Mouse (Mus musculus): ENCODE data around the gene Pigu.
A peak's percentile ranks its signal among the peaks of the same experiment; 100 is the strongest.

Gene Pigu

DNA sequence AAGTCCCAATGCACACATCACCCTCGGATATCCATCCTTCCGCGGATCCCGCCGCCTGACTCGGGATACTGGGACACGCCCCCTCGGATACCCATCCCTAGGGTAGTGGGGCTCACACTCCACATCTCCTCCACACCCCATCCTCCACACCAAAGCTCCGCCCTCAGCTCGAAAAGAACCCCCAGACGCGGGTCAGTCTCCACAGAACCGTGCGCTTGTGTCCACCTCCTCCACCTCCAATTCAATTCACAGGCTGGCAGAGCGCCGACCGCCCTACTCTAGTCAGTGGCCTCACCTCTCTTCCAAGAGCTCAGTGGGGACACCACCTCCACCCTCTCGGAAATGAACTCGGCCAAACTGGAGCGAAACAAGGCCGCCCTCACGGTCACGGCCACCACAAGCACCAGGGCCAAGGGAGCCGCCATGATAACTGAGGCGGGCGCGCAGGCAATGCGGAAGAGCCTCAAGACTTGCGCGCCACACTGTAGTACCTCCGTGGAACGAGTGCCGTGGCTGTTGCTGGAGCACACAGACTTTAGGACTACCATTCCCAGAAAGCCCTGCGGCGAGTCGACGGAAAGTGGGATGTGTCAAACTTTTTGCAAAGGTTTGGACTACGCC is at the start of gene Pigu:
Pigu (minus strand) TSS at position 460 of the 621 bp plus-strand sequence.
- DNase-seq (ENCODE audit: low read depth) = peak; percentile 94

GRCm38 (mm10) chr2:155404635-155405034 is 47.4 kb upstream of the Pigu start:
- DNase-seq (ENCODE audit: low read depth) = no peak

DNA sequence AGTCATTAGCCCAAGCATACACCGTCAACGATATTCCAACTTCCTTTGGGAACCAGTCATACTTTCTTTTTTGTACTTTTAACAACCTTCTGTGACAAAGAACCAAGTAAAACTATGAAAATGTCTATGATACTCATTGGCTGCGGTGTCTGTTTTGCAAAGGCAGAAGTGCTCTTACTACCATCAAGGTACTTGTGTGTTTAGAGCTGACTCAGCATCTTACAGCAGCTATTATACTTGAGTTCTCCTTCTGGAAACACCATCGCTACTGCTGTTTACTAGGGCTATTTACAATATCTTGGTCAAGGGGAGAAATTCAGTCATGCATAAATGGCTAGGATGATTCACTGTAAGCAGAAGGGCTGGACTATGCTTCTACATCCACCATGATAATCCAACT is 44.7 kb upstream of the Pigu start:
- DNase-seq (ENCODE audit: low read depth) = no peak

DNA sequence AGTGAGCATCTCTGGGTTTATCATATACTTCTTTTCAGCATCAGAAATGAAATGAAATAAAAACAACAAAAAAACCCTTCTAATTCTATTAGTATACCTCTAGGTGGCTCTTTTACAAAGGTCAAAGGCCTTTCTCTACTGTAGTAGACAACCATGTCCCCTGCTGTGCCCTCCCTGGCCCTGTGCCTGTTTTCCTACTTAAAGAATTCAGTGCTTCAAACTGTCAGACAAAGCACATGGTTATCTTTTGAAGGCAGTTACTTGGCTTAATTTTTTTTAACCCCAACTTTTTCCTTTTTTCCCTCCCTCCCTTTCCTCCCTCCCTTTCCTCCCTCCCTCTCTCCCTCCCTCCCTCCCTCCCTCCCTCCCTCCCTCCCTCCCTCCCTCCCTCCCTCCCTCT is 43.0 kb upstream of the Pigu start:
- no peak for DNase-seq (ENCODE audit: low read depth)

GRCm38 (mm10) chr2:155394586-155394985 is 37.4 kb upstream of the Pigu start:
- DNase-seq (ENCODE audit: low read depth) = no peak

- no peak for DNase-seq (ENCODE audit: low read depth)
Observed at GRCm38 (mm10) chr2:155388573-155388972, 31.3 kb upstream of the Pigu start.

- DNase-seq (ENCODE audit: low read depth) = no peak
Observed at GRCm38 (mm10) chr2:155387052-155387451, 29.8 kb upstream of the Pigu start.

- no peak for DNase-seq (ENCODE audit: low read depth)
Observed at GRCm38 (mm10) chr2:155386534-155386899, 29.3 kb upstream of the Pigu start.

- no peak for DNase-seq (ENCODE audit: low read depth)
Observed at GRCm38 (mm10) chr2:155385731-155386533, 28.7 kb upstream of the Pigu start.

DNA sequence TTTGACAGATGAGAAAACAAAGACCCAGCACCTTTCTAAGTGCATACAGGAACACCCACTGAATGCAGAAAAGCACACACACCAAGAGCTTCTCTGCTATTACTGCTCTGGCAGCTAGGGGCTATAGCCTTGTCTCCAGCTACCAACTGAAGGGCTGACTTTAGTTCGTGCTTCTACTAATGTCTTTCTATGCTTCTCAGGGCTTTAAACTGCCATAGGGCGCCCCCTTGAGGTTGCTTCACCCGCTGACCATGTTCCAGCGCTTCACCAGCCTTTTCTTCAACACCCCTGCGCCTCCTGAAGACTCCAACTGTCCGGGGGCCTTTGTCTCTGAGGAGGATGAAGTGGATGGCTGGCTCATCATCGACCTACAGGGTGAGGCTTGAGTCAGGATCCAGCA is 27.9 kb upstream of the Pigu start:
- DNase-seq (ENCODE audit: low read depth) = peak; percentile 92

DNA sequence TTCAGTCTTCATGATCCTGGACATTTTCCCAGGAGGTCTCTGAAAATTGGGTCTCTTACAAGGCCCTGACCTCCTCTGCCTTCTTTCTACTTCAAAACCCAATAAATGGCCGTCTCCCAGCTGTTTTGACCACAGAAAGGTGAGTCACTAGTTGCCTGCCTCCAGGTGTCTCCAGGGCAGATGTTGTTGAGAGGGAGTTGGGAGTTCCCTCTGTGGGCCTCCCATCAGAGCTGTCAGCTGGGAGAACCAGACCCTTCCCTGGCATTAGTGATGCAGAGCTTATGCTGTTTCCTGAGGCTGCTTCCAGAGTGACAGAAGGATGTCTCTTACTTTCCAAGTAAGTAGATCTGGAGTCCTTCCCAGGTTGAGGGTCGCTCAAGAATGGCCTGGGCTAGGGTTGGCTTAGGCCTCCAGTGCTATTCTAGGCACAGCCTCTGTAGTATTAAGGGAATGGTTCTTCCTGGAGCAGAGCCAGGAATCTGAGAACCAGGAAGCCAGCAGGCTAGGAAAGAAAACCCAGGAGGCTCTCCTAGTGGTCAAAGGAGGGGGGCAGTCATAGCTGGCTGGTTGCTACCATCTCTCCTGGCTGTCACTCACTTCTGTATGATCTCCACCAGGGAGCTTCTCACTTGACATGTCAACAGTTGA is 25.7 kb upstream of the Pigu start:
- peak; percentile 31 for DNase-seq (ENCODE audit: low read depth)

DNA sequence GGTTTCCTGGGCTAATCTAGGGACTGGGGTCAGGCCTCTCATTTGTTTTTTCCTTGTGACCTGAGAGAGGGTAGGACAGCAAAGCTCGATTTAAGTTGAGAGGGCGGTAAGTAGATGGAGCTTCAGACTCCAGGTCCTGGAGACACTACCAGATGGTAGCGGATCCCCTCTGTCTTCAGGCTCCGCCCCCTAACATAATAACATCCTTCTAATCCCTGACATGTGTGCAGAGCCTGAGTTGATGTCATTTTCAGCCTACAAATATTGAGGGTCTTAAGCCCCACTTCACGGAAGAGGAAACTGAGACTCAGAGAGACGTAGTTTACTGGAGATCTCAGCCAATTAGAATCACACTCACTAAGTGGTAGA is 25.1 kb upstream of the Pigu start:
- no peak for DNase-seq (ENCODE audit: low read depth)

- DNase-seq (ENCODE audit: low read depth) = peak; percentile 97
Observed at GRCm38 (mm10) chr2:155381643-155382331, 24.6 kb upstream of the Pigu start.

- DNase-seq (ENCODE audit: low read depth) = peak; percentile 51
Observed at GRCm38 (mm10) chr2:155381060-155381437, 23.8 kb upstream of the Pigu start.

GRCm38 (mm10) chr2:155380261-155381059 is 23.2 kb upstream of the Pigu start, which contains the start of gene Trp53inp2:
Gene Trp53inp2, plus strand, starts transcription at chr2:155381059.
- DNase-seq (ENCODE audit: low read depth) = peak; percentile 24

DNA sequence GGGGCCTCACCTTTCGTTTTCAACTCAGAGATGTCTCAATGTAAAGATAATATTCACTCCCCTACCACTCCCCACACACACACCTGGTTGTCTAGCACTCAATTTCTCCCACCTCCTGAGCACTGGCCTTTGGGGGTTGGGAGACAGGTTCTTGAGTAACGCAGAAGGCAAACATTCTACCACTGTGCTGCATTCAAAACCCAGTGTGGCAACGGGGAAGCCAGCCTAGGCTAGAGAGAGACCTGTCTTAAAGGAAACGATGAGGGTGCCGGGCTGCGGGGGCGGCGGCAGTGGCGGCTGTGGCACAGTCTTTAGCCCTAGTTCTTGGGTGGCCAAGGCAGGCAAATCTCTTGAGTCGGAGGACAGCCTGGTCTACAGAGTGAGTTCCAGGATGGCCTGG is 19.0 kb upstream of the Pigu start:
- DNase-seq (ENCODE audit: low read depth) = no peak

DNA sequence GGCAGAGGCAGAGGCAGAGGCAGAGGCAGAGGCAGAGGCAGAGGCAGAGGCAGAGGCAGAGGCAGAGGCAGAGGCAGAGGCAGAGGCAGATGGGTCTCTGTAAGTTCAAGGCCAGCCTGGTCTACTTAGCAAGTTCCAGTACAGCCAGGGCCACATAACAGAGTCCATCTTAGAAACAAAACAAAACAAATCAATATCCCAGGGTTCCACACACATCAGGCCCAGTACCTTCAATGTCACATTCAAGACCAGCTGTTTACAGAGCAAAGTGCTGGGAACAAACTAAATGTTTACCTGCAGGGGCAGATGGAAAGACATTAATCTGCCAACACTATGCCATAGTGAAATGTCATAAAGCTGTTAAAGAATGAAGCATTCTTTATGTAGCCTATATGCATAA is 17.3 kb upstream of the Pigu start:
- no peak for DNase-seq (ENCODE audit: low read depth)

GRCm38 (mm10) chr2:155373886-155374285 is 16.7 kb upstream of the Pigu start:
- DNase-seq (ENCODE audit: low read depth) = no peak

DNA sequence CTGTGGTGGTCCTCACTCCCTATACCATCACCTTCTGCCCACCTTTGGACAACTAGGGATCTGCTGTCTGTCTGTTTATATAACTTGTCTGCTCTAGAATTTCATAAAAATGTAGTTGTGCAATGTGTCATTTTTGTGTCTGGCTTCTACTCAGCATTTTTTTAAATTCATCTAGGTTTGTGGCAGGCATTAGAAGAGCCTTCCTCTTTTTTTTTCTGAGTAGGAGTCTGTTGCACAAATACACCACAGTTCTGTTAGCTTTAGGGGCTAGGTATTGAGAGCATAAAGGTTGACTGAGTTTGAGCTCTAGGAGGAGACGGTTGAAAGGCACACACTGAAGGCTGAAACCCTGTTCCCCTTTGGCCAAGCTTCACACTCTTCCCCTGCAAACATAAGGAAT is 16.1 kb upstream of the Pigu start:
- DNase-seq (ENCODE audit: low read depth) = no peak

GRCm38 (mm10) chr2:155372451-155372850 is 15.2 kb upstream of the Pigu start:
- DNase-seq (ENCODE audit: low read depth) = no peak

DNA sequence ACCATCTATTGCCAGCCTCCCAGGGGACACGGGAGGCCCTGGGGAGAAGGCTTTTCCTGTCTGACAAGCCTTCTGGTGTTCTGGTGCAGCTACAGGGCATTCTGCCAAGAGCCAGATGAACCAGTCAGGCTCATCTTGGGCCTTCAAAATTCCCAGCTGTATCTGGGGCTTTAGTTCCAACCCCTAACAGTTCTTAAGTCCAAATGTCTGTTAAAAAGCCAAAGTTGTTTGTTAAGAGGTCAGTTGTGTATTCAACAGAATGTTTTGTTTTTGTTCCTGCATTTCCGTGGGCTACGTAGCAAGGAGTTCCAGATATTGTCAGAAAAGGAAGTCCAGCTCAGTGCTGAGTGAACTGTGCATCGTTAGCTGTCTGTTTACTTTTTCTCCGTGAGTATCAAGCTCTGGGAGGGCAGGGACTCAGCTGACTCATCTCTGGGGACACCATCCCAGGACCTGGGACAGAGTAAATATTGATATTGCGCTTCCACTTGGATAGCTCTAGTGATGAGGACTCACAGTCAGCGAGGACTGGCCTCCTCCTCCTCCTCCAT is 12.2 kb upstream of the Pigu start:
- DNase-seq (ENCODE audit: low read depth) = no peak

Data from naive thymus-derived CD4-positive, alpha-beta T cell, adult 2 months (primary cell).